Mouse (Mus musculus) C2C12 (cell line): ENCODE data around the gene Bhmt. TPM values are rescaled to one million over a fixed set of nuclear protein-coding genes. Genes with fewer than 3 reads are reported as not detected.
"Not testable (repeated sequence)": the region's sequence is repeated elsewhere in the genome, so short reads cannot be mapped to it uniquely, and the experiment has no call there.

Experiments
- H3K27me3 ChIP-seq: one replicate; pipeline ENCODE4 v1.6.1; 2011; ENCODE audit not compliant: control insufficient read depth, insufficient read depth, insufficient read length
- H3K36me3 ChIP-seq: one replicate; pipeline ENCODE4 v1.6.1; 2011; ENCODE audit not compliant: control insufficient read depth, insufficient read depth
- H3K4me3 ChIP-seq: one replicate; pipeline ENCODE4 v1.5.1; 2011; ENCODE audit warnings: mild to moderate bottlenecking, control low read depth; ENCODE audit not compliant: poor library complexity, insufficient read depth, severe bottlenecking
- H3K79me2 ChIP-seq: one replicate; pipeline ENCODE4 v1.6.1; 2011; ENCODE audit not compliant: control insufficient read depth, insufficient read depth
- H3K79me3 ChIP-seq: one replicate; pipeline ENCODE4 v1.6.1; 2011; ENCODE audit warnings: low read depth, control low read depth
- H3ac ChIP-seq: one replicate; pipeline ENCODE3; 2011; ENCODE audit warnings: low read depth; ENCODE audit not compliant: control insufficient read depth, insufficient read length
- CEBPB ChIP-seq: IDR thresholded peaks from one replicate; pipeline ENCODE4 v1.6.1; 2011; ENCODE audit warnings: low read depth, mild to moderate bottlenecking, control low read depth, moderate library complexity
- CTCF ChIP-seq: IDR thresholded peaks from one replicate; pipeline ENCODE4 v1.5.1; 2011; ENCODE audit not compliant: control insufficient read depth, insufficient read depth, insufficient read length
- FOSL1 ChIP-seq: IDR thresholded peaks from one replicate; pipeline ENCODE4 v1.8.0; 2011; ENCODE audit warnings: mild to moderate bottlenecking, low read length; ENCODE audit not compliant: poor library complexity, insufficient read depth, severe bottlenecking
- MAX ChIP-seq: IDR thresholded peaks from one replicate; pipeline ENCODE4 v1.6.1; 2011; ENCODE audit warnings: mild to moderate bottlenecking, control low read depth
- MYOD1 ChIP-seq: IDR thresholded peaks from one replicate; pipeline ENCODE4 v1.6.1; 2011; ENCODE audit warnings: low read depth; ENCODE audit not compliant: control insufficient read depth, insufficient read length
- MYOG ChIP-seq: IDR thresholded peaks from one replicate; pipeline ENCODE4 v1.6.1; 2011; ENCODE audit not compliant: control insufficient read depth, insufficient read length; ENCODE audit errors: extremely low read depth
- USF1 ChIP-seq: IDR thresholded peaks from one replicate; pipeline ENCODE4 v1.6.1; 2011; ENCODE audit warnings: low read depth, mild to moderate bottlenecking, control low read depth, moderate library complexity
- polyA plus RNA-seq: library from polyadenylated mRNA; unstranded; fragments of >200 nt; fragmentation: generic; extraction: Trizol; gene quantifications from one replicate; pipeline ENCODE4 v1.2.1, GENCODE M21; 2012; ENCODE audit warnings: missing spikeins

Bhmt gene
- polyA plus RNA-seq, 1 experiment, result not detected

DNA sequence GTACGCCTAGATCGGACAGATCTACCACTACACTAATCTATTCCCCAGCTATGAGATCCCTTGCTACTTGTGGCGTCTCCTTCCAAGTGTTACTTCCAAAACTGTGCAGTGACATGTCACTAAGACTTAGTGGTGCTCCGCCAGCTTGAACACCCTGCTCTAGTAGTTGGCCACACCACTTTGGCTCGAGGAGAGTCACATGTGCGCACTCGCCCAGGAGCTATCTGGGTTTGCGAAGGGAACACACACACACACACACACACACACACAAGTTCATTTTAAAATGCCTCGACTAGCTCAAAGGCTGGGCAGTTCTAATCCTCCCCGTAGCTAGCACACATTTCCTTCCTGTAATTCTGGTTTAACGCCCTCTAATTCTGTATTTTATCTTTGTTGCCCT lies 36.2 kb downstream of the Bhmt start:
- H3ac ChIP-seq, result no peak overlapping the region
- TF ChIP-seq CEBPB (no peak), FOSL1 (no peak), MAX (no peak), CTCF (no peak), MYOD1 (no peak), USF1 (no peak), MYOG (no peak)
- H3K4me3 ChIP-seq, result no peak overlapping the region
- no peaks in the 10 kb centered on the region for H3K79me2 ChIP-seq
- no peaks in the 10 kb centered on the region for H3K36me3 ChIP-seq
- H3K79me3 ChIP-seq, result no peaks in the 10 kb centered on the region
- H3K27me3 ChIP-seq, result peaks cover 3% of the 10 kb centered on the region

DNA sequence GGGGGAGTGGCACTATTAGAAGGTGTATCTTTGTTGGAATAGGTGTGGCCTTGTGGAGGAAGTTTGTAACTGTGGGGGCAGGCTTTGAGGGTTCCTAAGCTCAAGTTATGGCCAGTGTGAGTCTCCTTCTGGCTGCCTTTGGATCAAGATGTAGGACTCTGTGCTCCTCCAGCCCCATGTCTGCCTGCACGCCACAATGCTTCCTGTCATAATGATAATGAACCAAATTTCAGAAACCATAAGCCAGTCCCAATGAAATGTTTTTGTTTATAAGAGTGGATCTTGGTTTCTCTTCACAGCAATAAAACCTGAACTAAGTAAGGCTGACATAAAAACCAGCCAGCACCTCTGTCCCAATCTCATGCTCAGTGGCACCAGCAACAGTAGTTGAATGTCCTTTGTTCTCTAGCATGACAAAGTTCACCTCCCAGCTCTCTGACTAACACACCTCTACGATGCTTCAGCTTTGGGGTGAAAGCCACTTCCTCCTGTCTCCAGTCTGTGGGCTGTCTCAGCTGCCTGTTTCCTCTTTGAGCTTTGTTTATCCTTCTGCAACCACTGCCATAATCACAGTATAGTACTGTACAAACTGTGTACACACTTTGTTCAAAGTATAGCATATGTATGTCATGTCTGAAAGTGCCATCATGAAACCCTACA lies 44.6 kb downstream of the Bhmt start:
- Histone ChIP-seq H3K79me3 (no peaks in the 10 kb centered on the region), H3K36me3 (no peaks in the 10 kb centered on the region), H3K79me2 (no peaks in the 10 kb centered on the region), H3ac (no peak overlapping the region), H3K4me3 (no peak overlapping the region), H3K27me3 (no peaks in the 10 kb centered on the region)
- TF ChIP-seq USF1 (no peak), MYOD1 (no peak), FOSL1 (no peak), CTCF (no peak), CEBPB (no peak), MAX (no peak), MYOG (no peak)

DNA sequence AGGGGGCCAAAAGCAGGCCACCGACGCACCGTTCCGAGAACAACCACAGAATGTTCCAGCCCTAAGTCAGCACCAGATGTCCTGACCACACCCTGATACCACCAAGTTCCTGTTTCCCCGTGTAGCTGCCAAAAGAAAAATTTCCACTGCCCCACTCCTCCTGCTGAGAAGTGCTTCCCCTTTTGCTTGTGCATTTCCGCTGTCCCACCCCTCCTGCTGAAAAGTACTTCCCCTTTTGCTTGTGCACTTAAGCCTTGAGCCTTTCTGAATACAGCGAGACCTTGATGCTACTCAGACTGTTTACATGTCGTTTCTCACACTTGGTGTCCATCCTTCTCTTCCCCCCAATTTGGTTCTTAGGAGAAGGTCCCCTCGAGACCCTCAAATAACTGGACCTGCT lies 55.2 kb downstream of the Bhmt start:
- not testable (repeated sequence) for H3K27me3 ChIP-seq, H3ac ChIP-seq, H3K36me3 ChIP-seq, H3K79me3 ChIP-seq, H3K4me3 ChIP-seq, H3K79me2 ChIP-seq

DNA sequence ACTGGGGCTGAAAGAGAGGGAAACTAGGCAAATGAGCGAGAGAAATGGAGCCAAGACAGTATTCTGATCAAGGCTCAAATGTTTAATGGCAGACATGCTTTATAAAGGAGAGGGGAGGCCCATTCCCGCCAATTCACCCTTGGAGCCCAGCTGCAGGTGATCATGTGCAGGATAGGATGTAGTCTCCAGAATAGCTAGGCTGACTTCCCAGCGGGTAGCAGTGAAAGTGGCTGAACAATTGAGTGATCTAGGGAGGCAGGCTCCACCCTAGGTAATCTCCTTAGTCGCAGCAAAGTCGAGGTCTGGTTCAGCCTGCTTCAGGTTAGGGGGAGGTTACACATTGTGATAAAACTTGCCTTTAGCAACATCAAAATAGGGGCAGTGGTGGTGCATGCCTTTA lies 57.3 kb downstream of the Bhmt start:
- no peaks in the 10 kb centered on the region for H3K36me3 ChIP-seq
- H3K4me3 ChIP-seq, result no peak overlapping the region
- no peaks in the 10 kb centered on the region for H3K27me3 ChIP-seq
- no peak overlapping the region for H3ac ChIP-seq
- no peaks in the 10 kb centered on the region for H3K79me3 ChIP-seq
- TF ChIP-seq FOSL1, result no peak
- no peak for TF ChIP-seq CEBPB
- TF ChIP-seq MAX, result no peak
- TF ChIP-seq MYOG, result no peak
- no peak for TF ChIP-seq MYOD1
- no peak for TF ChIP-seq CTCF
- TF ChIP-seq USF1, result no peak
- no peaks in the 10 kb centered on the region for H3K79me2 ChIP-seq

DNA sequence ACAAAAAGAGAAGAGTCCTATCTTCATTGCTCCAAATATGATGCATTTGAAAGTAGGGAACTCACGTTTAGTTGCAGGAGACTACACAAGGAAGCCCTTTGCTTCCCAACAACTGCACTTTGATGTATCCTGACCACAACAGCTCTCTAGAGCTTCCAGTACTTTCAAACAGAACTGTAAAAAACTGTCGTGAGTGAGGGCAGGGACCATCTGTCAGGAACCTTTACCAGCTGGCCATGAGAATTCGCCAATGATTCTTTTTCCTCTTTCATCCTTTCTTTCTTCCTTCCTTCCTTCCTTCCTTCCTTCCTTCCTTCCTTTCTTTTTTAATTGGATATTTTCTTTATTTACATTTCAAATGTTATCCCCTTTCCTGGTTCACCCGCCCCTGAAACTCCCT lies 68.1 kb downstream of the Bhmt start:
- no peaks in the 10 kb centered on the region for H3K36me3 ChIP-seq
- no peaks in the 10 kb centered on the region for H3K27me3 ChIP-seq
- H3K4me3 ChIP-seq, result no peak overlapping the region
- H3K79me2 ChIP-seq, result no peaks in the 10 kb centered on the region
- H3ac ChIP-seq, result no peak overlapping the region
- TF ChIP-seq CTCF (no peak), USF1 (no peak), CEBPB (no peak), FOSL1 (no peak), MYOD1 (no peak), MYOG (no peak), MAX (no peak)
- no peaks in the 10 kb centered on the region for H3K79me3 ChIP-seq

Other genes with a start within 250 kb of the Bhmt start
- 3.2 TPM for gene Jmy, start 138.2 kb downstream of the Bhmt start, polyA plus RNA-seq
- not detected for gene Bhmt2, start 36.3 kb upstream of the Bhmt start, polyA plus RNA-seq
- not detected for gene Dmgdh, start 36.5 kb upstream of the Bhmt start, polyA plus RNA-seq
- gene Arsb, start 133.7 kb upstream of the Bhmt start, polyA plus RNA-seq, result 9.2 TPM